Mouse (Mus musculus) small intestine, adult 2 months (tissue): ENCODE results near the gene Actn2. TPM values are rescaled to one million over a fixed set of nuclear protein-coding genes. Genes with fewer than 3 reads are reported as not detected.

Source experiments
- H3K27ac ChIP-seq: fragments of 200-500 bp; 2 replicates; pipeline ENCODE4 v1.5.1; 2012; ENCODE audit warnings: low read depth, low read length, control low read depth, inconsistent platforms; ENCODE audit not compliant: insufficient read depth
- H3K27me3 ChIP-seq: fragments of 200-500 bp; 2 replicates; pipeline ENCODE4 v1.6.1; 2012; ENCODE audit warnings: mild to moderate bottlenecking, moderate library complexity, low read length, inconsistent platforms; ENCODE audit not compliant: control insufficient read depth, insufficient read depth
- H3K36me3 ChIP-seq: fragments of 200-500 bp; 2 replicates; pipeline ENCODE4 v1.6.1; 2012; ENCODE audit warnings: mild to moderate bottlenecking, low read length, control low read depth, inconsistent platforms; ENCODE audit not compliant: control insufficient read depth, insufficient read depth
- H3K4me1 ChIP-seq: fragments of 200-500 bp; 2 replicates; pipeline ENCODE4 v1.6.1; 2012; ENCODE audit warnings: low read length, inconsistent platforms, mixed read lengths; ENCODE audit not compliant: control insufficient read depth, insufficient read depth, insufficient read length
- H3K4me3 ChIP-seq: fragments of 200-500 bp; 2 replicates; pipeline ENCODE4 v1.5.1; 2012; ENCODE audit warnings: low read depth, mild to moderate bottlenecking, control low read depth, inconsistent platforms, low read length, moderate library complexity
- CTCF ChIP-seq: fragments of 200-500 bp; IDR thresholded peaks from 2 replicates; pipeline ENCODE4 v1.5.1; 2012; ENCODE audit warnings: low read depth, mild to moderate bottlenecking, control low read depth, inconsistent platforms, low read length, moderate library complexity, mixed read lengths; ENCODE audit not compliant: insufficient replicate concordance, insufficient read length; ENCODE audit errors: extremely low read depth
- POLR2A ChIP-seq: fragments of 200-500 bp; IDR thresholded peaks from 2 replicates; pipeline ENCODE4 v1.6.1; 2012; ENCODE audit warnings: low read depth, mild to moderate bottlenecking, control low read depth, inconsistent platforms, low read length, moderate library complexity
- WGBS: fragments of 180-500 bp; shearing (Covaris S2); methylation state at CpG from one replicate; pipeline ENCODE4 v1.1.7; 2018; 5-methylcytosine and 5-hydroxymethylcytosine counted together
- polyA plus RNA-seq: library from polyadenylated mRNA; depleted of rRNA; stranded (reverse); fragments of >200 nt; gene quantifications from 2 replicates; pipeline ENCODE4 v1.2.3, GENCODE M21; 2012

Actn2 gene
- polyA plus RNA-seq, 1 experiment: 6.9 TPM

DNA sequence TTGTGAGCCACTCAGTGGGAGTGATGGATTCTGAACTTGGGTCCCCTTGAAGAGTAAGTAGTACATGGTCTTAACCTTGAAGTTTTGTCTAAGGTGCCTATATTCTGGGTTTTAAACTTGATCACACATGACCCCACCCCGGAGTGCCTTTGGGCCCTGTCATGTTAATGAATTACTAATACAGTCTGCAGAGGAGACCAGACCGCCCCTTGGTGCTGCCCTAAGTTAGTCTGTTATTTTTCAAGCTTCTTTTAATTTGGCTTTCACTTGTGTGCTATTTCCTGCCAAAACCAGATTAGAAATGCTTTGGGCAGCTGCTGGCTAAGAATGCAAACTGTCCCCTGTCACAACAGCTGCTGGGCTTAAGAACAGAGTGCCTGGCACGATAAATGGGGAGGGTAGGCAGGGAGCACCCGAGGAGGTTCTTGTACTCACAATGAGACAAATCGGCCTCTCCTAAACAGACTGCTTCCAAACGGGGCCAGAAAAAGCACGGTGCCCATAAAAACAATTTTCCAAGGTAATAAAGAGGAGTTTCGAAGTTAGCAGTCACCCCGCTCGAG, 28.5 kb downstream of the Actn2 start:
- no peaks in the 10 kb centered on the region for H3K36me3 ChIP-seq
- no peaks in the 10 kb centered on the region for H3K27me3 ChIP-seq
- 62% methylated on average over 10 of the region's 10 CpGs for WGBS
- no peak overlapping the region for H3K27ac ChIP-seq
- H3K4me1 ChIP-seq: no peaks in the 10 kb centered on the region
- H3K4me3 ChIP-seq: no peak overlapping the region
- TF ChIP-seq POLR2A: no peak
- TF ChIP-seq CTCF: no peak

DNA sequence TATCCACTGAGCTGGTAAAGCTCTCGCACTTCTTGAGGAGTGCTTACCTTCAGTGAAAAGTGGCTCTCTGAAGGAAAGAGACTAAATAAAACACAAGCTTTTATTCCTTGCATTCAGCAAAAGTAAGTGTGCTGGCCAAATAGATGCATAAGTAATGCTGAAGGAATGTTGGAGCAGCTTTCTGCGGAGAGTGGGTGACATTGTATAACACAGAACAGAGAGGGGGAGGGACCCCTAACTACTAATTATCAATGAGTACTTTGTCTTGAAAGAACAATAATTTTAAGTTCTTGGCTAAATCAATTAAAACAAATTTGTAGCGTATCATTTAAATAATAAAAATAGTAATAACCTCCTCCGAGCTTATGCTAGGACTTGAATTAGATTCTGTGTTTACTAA, 29.2 kb downstream of the Actn2 start:
- no peak for TF ChIP-seq POLR2A
- no peak for TF ChIP-seq CTCF
- WGBS: 86% methylated on average over 4 of the region's 4 CpGs
- H3K27me3 ChIP-seq: no peaks in the 10 kb centered on the region
- H3K36me3 ChIP-seq: no peaks in the 10 kb centered on the region
- H3K4me3 ChIP-seq: no peak overlapping the region
- no peak overlapping the region for H3K27ac ChIP-seq
- H3K4me1 ChIP-seq: no peaks in the 10 kb centered on the region

DNA sequence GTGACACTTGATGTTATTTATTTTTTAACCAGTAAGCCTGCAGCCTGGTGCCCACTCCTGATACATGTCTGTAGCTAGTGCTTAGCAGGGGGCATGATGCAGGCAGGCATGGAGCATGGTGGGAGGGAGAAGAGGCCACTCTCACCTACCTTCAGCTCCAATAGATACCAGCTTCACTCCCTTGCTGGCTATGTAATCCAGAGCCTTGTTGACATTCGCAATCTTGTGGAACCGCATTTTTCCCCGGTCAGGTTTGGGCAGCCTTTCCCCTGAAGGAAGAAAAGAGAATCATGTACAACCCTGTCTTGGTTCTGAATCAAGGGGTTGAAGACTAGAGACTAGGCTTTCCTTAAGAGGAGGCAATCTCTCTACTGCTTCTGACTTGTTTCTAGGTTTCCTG, 31.1 kb downstream of the Actn2 start:
- no peaks in the 10 kb centered on the region for H3K4me1 ChIP-seq
- H3K4me3 ChIP-seq: no peak overlapping the region
- H3K27me3 ChIP-seq: no peaks in the 10 kb centered on the region
- H3K36me3 ChIP-seq: no peaks in the 10 kb centered on the region
- no peak for TF ChIP-seq CTCF
- 53% methylated on average over 3 of the region's 3 CpGs for WGBS
- no peak overlapping the region for H3K27ac ChIP-seq

- TF ChIP-seq POLR2A: no peak
- TF ChIP-seq CTCF: no peak
- H3K27ac ChIP-seq: no peak overlapping the region
- no peaks in the 10 kb centered on the region for H3K27me3 ChIP-seq
- no peaks in the 10 kb centered on the region for H3K4me1 ChIP-seq
- no peaks in the 10 kb centered on the region for H3K36me3 ChIP-seq
- 86% methylated on average over 12 of the region's 12 CpGs for WGBS
- H3K4me3 ChIP-seq: no peak overlapping the region
These were observed 31.7 kb downstream of the Actn2 start for GRCm38 (mm10) chr13:12308878-12309277.

DNA sequence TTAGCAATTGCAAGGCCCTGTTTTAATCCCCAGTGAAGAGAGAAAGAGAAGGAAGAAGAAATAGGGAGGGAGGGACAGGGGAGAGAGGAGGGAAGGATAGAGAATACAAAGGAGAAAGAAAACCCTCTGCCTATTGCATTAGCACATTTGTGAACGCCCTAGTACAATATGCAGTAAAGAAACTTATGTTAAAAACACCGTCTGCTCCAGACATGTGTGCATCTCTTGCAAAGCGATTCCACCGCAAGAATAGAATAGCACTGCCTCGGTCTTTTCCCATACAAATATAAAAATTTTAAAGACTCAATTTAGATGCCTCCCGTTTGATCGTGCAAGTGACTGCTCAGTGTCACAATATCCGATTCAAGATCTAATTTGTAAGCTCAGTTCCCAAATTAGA, 32.1 kb downstream of the Actn2 start:
- 91% methylated on average over 8 of the region's 8 CpGs for WGBS
- no peaks in the 10 kb centered on the region for H3K36me3 ChIP-seq
- TF ChIP-seq CTCF (no peak), POLR2A (no peak)

DNA sequence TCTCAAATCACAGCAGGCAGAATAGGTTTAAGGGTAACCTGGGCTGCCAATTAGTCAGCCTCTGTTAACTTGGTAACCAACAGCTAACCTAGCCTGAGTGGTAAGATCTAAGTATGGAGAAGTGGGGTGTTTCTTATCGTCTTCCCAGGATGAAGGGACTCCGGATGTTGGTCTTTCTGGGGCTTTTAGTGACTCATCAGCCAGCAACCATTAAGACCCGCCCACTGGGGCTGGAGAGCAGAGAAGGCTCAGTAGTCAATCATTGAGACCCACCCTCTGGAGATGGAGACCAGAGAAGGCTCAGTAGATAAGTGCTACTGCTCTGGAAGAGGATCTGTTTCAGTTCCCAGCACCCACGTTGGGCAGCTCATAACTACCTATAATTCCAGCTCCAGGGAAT, 33.3 kb downstream of the Actn2 start:
- no peaks in the 10 kb centered on the region for H3K27me3 ChIP-seq
- H3K36me3 ChIP-seq: no peaks in the 10 kb centered on the region
- no peak overlapping the region for H3K27ac ChIP-seq
- no peaks in the 10 kb centered on the region for H3K4me1 ChIP-seq
- H3K4me3 ChIP-seq: no peak overlapping the region
- WGBS: 57% methylated on average over 4 of the region's 4 CpGs
- TF ChIP-seq POLR2A: no peak
- TF ChIP-seq CTCF: no peak

More for the DNA sequence above, 32.1 kb downstream of the Actn2 start:
- Histone ChIP-seq H3K27ac (no peak overlapping the region), H3K27me3 (no peaks in the 10 kb centered on the region), H3K4me1 (no peaks in the 10 kb centered on the region), H3K4me3 (no peak overlapping the region)

- H3K4me3 ChIP-seq: no peak overlapping the region
- no peaks in the 10 kb centered on the region for H3K36me3 ChIP-seq
- no peak overlapping the region for H3K27ac ChIP-seq
- WGBS: 71% methylated on average over 8 of the region's 8 CpGs
- no peaks in the 10 kb centered on the region for H3K27me3 ChIP-seq
- H3K4me1 ChIP-seq: no peaks in the 10 kb centered on the region
- TF ChIP-seq POLR2A (no peak), CTCF (no peak)
These were observed 35.0 kb downstream of the Actn2 start for GRCm38 (mm10) chr13:12305540-12305939.
